Mouse (Mus musculus) monocyte, adult 2 months (primary cell): ENCODE measurements around the gene Map2k3.

Experiments
- DNase-seq, 2 experiments: peaks; one replicate each; pipeline ENCODE4 v3.0.0; 2022; ENCODE audit warnings: low spot score in 2 of 2, low read depth in 1 of 2

The Map2k3 gene

DNA sequence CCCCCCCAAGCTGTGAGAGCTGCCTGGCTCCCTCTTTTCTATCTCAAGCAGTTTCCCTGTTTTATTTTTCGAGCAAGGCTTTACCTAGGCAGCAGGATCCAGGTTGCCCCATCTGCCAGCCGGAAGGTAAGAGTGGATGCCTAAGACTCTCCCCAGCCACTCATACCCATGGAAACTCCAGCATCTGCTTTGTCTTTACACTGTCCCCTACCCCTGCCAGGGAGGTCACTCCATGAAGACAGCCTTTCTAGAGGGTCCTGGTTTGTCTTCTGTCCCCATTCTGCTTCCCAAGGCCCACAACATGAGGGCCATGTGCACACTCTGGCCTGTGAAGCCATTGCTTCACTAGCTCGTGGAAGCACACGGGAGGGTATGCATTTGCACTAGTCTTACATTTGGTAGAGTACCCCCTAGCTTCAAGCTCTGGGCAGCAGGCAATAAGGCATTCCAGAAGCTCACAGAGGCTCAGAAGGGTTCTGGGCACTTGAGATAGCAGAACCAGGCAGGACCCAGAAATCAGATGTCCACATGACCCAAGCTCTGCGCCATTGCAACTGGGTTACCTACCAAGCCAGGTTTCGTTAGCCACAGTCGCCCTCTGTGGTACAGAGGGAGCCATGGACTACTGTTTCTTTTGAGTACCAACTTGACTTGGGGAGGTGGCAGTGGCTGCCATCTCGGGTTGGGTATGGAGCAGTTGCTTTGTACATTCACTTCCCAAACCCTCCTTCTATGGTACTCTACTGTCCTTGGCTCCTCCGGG, 24.0 kb downstream of the Map2k3 start:
- no peak for DNase-seq

DNA sequence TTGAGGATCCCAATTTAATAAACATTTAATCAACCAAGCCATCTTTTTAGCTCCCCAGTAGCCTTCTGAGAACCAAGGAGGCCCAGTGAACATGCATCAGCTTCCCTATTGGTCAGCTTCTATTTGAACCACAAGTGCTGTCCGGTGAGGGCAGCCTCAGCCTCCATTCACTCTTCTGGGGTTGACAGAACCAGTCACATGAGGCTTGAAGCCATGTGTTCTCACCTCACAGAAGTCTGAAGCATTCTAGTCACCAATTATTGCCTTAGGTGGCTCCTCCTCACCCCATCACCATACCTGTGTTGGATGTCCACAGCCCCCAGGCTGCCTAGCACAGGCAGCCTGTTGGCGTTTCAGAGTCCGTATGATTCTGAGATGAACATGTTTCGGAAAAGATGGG, 27.1 kb downstream of the Map2k3 start:
- DNase-seq: no peak

DNA sequence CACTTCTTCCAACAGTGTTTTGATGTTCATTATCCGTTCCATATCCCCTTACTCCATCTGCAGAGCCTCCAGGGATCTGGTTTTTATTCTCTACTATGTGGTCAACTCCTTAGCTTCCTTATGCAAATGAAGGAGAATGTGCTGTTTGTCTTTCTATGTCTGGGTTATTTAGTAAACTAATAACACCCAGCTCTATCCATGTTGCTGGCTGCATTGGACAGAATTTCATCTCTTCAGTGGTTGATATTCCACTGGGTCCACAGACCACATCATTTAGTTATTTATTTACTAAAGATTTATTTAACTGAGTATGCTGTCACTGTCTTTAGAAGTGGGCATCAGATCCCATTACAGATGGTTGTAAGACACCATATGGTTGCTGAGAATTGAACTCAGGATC, 29.3 kb downstream of the Map2k3 start:
- DNase-seq: no peak

DNA sequence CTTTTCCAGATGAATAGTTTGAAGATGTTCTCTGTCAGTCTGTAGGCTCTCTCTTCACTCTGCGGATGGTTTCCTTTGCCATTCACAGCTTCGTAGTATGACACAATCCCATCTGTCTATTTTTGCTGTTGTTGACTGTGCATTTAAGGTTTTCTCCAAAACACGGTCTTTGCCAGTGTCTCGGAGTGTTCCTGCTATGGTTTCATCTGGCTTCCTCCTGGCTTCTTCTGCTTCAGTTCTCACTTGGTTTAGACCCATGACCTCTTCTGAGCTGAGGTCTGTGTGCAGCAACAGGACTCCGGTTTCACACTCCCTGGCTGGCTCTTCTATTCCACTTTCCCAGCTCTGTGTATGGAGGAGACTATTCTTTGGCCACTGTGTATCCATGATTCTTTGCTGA, 30.9 kb downstream of the Map2k3 start:
- no peak for DNase-seq

DNA sequence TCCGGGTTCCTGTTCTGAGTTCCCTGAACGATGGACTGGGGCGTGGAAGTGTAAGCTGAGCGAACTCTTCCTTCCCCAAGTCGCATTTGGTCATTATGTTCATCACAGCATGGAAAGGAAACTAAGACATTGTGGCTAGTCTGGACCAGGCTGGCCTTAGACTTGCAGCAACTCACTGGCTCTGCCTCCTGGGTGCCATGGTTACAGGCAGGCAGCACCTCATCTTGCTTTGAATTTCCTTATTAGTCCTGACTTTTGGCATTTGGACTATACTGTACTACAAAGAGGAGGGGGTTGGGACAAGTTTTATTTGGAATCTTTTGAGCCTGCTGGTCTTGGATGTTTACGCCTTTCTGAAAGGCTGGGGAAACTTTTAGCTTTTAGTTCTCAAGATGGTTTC, 35.1 kb downstream of the Map2k3 start:
- DNase-seq: no peak

DNA sequence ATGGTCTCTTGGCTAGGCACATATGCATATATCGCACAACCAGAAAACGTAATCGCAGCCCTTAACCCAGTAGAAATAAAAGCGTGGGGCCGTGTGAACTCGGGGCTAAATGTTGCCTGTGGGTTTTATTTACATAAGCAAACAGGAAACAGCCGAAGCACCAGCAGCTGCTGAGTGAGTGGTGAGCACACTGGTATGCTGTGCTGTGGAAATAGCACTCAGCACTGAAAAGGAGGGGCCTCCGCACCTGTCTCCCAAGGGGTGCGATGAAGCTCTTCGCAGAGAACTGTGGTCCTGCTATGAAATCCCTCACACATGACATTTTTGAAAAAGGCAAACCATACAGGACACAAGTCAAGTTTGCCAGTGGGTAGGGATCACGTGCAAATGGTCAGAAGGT, 43.3 kb downstream of the Map2k3 start:
- DNase-seq: no peak

DNA sequence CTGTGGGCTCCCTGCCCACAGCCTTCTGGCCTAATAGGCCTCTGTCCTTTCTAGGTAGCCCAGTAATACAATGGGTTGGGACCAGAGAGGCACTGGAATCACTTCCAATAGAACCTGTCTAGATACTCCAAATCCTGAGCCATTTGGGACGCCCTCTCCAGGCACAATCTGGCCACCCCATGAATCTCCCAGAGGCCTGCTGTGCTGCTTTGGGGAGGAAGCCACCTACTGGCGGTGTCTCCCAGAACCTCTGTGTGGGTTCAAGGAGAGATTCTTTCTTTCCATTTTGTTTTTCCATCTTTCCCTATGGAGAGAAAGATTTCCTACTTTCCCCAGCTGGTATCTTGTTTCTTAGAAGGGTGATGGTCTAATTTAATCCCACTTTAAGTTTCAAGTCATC, 44.4 kb downstream of the Map2k3 start:
- no peak for DNase-seq

DNA sequence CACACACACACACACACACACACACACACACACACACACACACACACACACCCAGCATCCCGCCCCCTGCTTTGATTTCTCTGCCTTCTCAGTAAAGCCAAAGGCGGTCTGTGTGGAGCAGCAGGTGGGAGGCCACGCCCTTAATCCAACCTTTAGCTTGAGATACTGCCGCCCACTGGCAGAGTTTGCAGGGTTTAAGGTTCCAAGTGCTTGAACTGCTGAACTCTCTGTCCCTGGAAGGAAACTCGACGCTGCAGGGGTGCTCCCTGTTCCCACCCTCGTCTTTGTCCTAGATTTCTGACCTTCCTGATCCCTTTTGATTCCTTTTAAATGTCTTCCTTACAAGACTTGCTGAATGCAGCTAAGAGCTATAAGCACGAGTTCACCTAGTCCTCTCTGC, 44.9 kb downstream of the Map2k3 start:
- DNase-seq: no peak

DNA sequence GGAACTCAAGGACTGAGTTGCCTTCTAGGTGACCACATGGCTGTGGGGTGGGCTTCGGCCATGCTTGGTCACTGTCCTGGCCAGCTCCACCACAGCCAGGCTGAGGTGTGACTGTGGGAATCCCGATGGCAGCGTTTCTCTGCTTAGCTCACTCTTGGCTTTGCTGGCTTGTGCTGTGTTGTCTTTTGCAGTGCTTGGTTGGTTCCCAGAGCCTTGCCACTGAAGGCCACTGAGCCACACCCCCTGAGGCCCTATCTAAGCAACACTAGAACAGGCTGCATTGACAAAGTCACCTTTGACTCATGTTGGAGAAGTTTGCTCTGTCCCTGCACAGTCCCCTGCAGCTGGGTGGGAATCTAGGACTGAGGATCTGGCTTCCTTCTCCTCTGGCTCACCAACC, 45.3 kb downstream of the Map2k3 start:
- no peak for DNase-seq

DNA sequence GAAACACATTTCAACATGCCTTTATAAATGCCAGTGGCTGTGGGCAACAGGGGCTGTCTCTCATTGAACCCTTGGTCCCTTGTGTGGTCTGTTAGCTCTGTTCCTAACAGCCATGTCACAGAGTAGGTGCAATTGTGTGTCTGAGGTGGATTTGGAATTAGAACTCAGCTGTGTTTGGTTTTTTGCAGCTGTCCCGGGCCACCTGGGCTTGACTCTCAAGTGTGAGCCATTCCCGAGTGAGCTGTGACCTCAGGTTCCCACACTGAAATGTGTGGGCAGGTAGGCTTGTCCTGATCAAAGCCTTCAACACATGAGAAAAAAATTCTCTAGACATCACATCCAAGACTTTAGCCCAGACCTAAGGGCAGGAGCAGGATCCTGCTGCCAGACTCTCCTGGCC, 46.8 kb downstream of the Map2k3 start:
- no peak for DNase-seq

DNA sequence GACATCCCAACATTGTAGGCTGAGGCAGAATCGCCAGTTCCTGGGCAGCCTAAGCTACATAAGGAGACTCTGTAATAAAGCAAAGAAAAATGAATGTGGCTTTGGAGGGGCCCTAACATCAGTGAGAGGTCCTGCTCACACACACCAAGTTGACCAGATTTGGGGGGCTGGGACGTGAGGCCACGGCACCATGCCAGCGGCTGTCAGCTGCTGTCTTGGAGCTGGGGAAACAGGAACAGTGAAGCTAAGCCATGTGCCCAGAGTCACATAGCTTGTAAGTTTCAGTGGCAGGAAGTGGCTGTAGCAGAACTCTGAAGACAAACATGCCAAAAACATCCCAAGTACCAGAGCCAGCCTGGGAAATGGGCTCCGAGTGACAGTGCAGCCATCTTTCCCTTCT, 48.0 kb downstream of the Map2k3 start:
- DNase-seq: no peak

DNA sequence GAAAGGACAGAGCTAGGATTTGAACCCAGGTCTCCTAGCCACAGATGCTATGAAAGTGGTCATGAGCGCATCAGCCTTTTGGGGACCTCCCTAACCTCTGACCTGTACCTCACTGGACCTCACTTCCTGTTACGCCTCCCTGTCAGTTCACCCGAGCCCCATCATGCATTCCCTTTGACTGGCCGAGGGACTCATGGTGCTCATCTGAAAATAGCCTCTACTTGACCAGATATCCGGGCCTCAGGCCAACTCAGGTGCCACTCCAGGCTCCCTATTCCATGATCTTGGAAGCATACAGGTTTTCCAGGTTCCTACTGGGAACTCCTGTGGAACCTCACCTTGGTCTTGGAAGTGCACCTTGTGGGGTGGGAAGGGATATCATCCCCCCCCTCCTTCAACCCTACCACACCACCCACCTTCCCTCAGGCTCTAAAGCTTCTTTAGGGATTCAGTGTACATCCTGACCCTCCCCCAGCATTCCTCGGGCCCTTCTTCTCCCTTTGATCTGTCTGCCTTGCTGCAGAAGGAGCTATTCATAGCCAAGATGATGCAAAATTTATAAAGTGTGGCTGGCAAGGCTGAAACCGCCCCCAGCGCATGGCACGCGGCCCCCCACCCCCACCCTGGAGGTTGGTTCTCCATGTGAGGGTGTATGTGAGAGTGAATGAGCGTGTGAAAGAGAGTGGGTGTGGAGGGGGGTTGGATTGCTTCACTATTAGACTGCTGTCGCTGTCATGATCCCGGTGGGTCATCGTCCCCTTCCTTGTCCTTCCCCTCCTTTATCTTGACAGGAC, 50.1 kb downstream of the Map2k3 start:
- no peak for DNase-seq

DNA sequence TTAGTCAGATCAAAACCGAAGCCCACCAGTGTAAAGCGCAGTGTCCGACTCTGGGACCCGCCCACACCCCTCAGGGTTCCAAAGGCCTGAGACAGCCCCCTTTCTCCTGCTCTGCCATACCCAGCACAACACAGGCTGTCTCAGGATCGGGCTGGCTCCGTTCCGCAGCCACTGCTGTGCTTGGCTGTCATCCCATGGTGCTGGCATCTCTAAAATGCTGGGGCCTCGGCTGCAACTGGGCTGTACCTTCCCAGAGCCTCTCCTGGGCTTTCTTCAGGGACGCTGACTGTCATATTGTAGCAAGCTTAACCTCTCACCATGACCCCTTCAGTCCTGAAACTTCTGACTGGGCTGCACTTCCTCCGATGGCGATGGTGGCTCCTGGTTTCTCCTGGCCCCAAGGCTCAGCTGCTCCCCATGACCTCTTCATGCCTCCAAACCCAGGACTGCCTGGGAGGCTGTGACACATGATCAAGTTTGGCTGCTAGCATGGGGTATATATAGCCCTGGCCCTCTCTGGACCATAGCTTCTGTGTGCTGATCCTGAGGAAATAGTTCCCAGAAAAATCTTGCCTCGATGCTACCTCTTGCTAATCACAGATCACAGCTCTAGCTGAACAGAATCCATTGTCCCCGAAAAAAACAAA, 53.2 kb downstream of the Map2k3 start:
- DNase-seq: no peak

DNA sequence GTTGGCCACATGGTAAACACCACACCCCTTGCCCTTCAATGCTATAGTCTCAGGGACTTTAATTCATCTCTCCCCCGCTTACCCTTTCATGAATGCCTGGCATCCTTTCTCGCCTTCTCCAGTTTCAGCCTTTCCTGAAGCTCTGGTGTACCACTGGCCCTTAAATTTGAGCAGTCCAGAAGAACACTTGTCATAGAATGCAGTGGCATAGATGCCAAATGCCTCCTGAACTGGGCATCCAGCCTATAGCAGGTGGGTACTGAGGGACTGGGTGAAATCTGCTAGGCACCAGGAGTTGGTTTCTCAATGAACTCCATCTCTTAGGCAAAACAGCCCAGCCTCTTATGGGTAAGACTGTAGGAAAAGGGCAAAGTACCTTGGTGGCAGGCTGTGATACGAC, 58.6 kb downstream of the Map2k3 start:
- no peak for DNase-seq
